Mouse (Mus musculus): ENCODE results near the gene Rmnd5b. TPM values are rescaled to one million over a fixed set of nuclear protein-coding genes. Genes with fewer than 3 reads are reported as not detected.

Gene Rmnd5b
- polyA plus RNA-seq, 1 experiment from 2014 or later, result 51.9 TPM

DNA sequence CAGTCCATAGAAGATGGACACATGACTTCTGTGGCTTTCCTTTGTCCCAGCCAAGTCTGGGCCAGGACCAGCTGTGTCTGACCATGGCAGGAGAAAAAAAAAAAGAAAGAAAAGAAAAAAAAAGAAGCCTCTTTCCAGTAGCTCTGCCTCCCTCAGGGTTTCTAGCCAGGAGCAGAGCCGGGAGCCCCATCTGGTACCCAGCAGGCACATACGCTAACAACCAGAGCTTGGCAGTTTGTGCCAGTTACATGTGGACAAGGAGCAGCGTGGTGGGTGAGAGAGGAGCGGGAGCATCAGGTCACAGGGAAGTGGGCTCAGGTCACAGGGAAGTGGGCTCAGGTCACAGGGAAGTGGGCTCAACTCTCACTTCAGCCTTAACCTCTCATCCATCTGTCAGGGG is 59.2 kb downstream of the Rmnd5b start:
- H3K27ac ChIP-seq (ENCODE audit: low read length), result no peak overlapping the region
- 92% methylated on average over 4 of the region's 4 CpGs for WGBS

More for the DNA sequence above, 59.2 kb downstream of the Rmnd5b start:
- no peaks in the 10 kb centered on the region for H3K27me3 ChIP-seq (ENCODE audit: insufficient read depth, low read length)
- H3K9ac ChIP-seq (replicated peaks; ENCODE audit: low read length), result no peak overlapping the region
- H3K4me3 ChIP-seq (ENCODE audit: low read length), result no peak overlapping the region
- no peaks in the 10 kb centered on the region for H3K9me3 ChIP-seq (ENCODE audit: low read length)
- no peak for ATAC-seq (ENCODE audit: low FRiP score, low TSS enrichment)
- H3K4me1 ChIP-seq (ENCODE audit: insufficient read depth, low read length), result no peaks in the 10 kb centered on the region
- no peaks in the 10 kb centered on the region for H3K36me3 ChIP-seq (ENCODE audit: insufficient read depth, low read length)
- no peak overlapping the region for H3K4me2 ChIP-seq (replicated peaks; ENCODE audit: low read depth, low read length)

Other genes with a start within 250 kb of the Rmnd5b start
- 25.0 and 26.2 TPM in 2 replicates for gene Phykpl, start 51.1 kb downstream of the Rmnd5b start, polyA plus RNA-seq (2015; fragmentation: Nextera tagmentation; extraction: Ambion mirVana)
- 343 and 374 TPM in 2 replicates for gene Hnrnpab, start 29.0 kb downstream of the Rmnd5b start, polyA plus RNA-seq (2015; fragmentation: Nextera tagmentation; extraction: Ambion mirVana)
- 156 and 158 TPM in 2 replicates for gene Nhp2, start 16.2 kb downstream of the Rmnd5b start, polyA plus RNA-seq (2015; fragmentation: Nextera tagmentation; extraction: Ambion mirVana)
- gene N4bp3, start 14.9 kb upstream of the Rmnd5b start, polyA plus RNA-seq (2015; fragmentation: Nextera tagmentation; extraction: Ambion mirVana), result 30.9 and 34.1 TPM in 2 replicates
- gene D930048N14Rik, start 15.1 kb upstream of the Rmnd5b start, polyA plus RNA-seq (2015; fragmentation: Nextera tagmentation; extraction: Ambion mirVana), result 4.0 and 4.5 TPM in 2 replicates
- 105 and 107 TPM in 2 replicates for gene 0610009B22Rik, start 53.0 kb upstream of the Rmnd5b start, polyA plus RNA-seq (2015; fragmentation: Nextera tagmentation; extraction: Ambion mirVana)
- gene Sec24a, start 127.7 kb upstream of the Rmnd5b start, polyA plus RNA-seq (2015; fragmentation: Nextera tagmentation; extraction: Ambion mirVana), result 11.7 and 15.7 TPM in 2 replicates
- gene Sar1b, start 127.8 kb upstream of the Rmnd5b start, polyA plus RNA-seq (2015; fragmentation: Nextera tagmentation; extraction: Ambion mirVana), result 109 and 113 TPM in 2 replicates
- 0.87 and 1.1 TPM in 2 replicates for gene Jade2, start 221.8 kb upstream of the Rmnd5b start, polyA plus RNA-seq (2015; fragmentation: Nextera tagmentation; extraction: Ambion mirVana)

Data from kidney, embryonic 16.5 days (tissue).